Mouse (Mus musculus) lung, adult 18-20 months (tissue): Measurements from ENCODE around the gene Nampt.
"Not testable (repeated sequence)": the region's sequence is repeated elsewhere in the genome, so short reads cannot be mapped to it uniquely, and the experiment has no call there.

Experiments used
- DNase-seq, 2 experiments: peaks; one replicate each; pipeline ENCODE4 v3.0.0; 2022; ENCODE audit warnings: mixed read lengths in 2 of 2

Nampt gene

DNA sequence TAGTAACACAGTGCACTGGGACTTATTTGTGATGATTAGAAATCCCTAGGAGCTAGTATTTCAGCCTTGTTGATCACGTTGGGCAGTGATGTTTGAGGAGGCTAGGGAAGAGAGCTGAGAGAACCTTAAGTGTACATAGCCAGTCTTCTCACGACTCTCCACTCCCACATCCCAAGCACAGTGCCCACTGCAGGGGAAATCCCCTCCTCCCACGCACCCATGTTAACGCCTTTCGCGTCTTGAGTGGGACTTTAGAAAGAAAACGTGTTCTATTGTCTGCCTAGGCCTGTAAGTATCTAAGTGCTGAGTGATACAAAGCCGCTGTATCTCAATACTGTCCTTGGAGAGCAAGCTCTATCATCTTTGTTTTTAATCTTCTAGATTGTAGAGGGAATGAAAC is 27.0 kb downstream of the Nampt start:
- DNase-seq = no peak

- DNase-seq = no peak
These were observed 34.4 kb downstream of the Nampt start for GRCm38 (mm10) chr12:32853757-32854156.

GRCm38 (mm10) chr12:32854866-32855265 is 35.5 kb downstream of the Nampt start:
- DNase-seq = no peak

DNA sequence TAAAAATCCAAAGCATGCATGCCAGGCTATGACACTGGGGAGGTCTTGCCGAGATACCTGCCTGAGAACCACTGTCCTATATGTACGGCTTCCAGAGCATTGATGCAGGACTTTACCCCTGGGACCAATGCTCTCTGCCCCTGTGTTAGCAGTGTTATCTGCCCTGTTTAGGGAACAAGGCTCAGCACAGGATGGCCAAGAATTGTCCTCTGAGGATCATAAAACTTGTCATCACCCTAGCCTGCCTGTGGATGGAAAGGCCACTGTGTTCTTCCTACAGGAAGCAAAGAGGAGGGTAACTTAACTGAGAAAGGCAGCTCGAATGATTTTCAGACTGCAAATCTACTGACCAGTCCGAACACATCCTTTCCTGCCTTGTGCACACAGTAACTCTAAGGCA is 36.1 kb downstream of the Nampt start:
- DNase-seq = no peak

DNA sequence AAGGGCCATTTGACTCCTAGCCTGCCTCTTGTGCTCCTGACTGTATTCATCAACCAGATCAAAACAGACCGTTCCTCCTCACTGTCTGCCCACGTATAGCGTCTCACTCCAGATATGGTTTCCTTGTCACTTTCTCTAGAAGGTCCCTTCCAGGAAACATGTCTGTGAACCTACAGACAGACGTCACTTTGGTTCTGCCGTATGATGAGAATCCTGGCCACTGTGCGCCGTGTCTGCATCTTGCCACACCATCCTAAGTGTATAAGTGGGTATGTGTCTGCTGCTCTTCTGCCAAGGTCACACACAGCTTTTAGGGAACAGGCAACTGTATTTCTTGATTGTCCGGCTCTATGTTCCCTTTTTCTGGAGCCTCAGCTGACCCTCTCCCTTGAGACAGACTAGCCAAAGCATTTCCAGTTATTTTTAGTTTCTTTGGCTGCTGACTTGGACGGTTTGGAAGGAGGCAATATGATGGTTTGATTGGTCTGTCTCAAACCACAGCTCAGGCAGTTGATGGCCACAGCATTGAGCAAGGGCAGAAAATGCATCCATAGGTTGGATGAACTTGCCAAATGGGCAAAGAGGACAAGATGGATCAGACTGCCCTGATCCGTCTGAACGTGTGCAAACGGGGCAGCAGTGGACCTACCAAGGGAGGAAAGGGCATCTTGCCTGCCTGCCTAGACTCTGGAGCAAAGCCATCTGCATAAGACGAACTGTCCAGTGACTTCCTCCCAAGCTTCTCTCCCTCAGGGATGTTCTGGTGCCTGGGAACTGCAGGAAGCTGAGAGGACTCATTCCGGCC is 37.6 kb downstream of the Nampt start:
- no peak for DNase-seq

DNA sequence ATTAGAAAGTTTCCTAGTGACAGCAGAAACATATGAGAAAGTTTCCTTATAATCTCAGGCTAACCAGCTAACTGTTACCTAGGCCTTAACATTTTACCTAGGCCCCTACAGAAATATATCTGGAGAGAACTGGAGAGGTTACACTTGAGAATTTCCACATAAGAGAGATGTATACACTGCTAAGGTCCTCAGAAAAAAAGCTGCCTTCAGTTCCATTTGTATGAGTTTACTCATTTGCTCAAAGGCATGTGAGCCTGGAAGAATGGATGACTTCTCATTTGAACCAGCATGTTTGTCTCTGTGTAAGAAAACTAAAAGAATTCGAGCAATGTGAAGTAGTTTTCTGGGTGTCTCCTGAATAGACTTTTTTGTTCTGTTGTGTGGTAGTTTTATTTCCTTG is 39.1 kb downstream of the Nampt start:
- DNase-seq = no peak

DNA sequence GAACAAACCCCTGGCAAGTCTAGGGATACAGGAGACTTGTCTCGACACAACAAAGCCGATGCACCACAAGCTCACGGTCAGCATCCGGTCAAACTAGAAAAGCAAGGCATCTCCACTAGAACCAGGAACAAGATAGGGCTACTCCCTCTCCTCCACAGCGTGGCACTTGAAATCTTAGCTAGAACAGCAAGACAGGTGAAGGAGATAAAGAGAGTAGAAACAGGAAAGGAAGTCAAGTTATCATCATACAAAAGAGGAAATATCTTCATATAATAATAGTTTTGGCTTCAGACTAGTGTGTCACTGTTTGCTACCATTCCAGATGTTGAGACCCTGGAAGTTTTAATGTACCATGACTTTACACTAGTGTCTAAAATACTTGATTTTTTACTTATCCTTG is 41.5 kb downstream of the Nampt start:
- DNase-seq = no peak

DNA sequence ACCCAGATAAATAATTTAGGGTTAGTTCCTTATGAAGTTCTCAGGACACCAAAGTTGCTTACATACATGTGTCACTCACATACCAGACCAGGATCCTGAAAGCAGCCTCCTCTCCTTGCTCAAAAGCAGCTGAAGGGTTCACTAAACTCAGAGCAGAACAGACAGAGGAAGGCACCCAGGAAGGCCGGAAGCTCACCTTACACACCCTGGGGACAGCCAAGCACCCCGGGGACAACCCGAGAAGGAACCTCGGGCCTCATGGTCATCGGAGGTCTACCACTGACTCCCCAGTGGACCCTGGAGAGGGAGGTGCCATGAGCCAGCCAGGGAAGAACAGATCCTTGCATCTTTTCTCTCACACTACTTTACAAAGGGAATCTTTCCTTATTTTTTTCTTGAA is 51.5 kb downstream of the Nampt start:
- DNase-seq = no peak

DNA sequence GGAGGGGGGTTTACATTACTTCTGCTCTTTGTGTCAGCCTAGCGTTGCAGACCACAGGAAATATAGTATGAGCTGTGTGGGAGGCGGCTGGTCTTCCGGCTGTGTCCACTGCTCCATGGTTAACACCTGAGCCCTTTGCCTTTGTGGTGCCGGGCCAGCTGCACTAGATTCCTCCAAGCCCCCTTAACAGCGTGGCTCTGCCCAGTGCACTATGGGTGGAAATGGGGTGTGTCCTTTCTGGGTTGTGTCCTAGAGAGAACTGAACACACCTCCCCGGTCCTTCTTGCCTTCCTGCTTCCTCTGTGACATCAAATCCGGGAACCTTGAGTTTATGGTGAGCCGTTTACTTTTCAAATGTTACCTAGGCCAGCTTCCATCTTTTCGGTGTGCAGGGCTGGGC is 58.2 kb downstream of the Nampt start:
- DNase-seq = no peak

DNA sequence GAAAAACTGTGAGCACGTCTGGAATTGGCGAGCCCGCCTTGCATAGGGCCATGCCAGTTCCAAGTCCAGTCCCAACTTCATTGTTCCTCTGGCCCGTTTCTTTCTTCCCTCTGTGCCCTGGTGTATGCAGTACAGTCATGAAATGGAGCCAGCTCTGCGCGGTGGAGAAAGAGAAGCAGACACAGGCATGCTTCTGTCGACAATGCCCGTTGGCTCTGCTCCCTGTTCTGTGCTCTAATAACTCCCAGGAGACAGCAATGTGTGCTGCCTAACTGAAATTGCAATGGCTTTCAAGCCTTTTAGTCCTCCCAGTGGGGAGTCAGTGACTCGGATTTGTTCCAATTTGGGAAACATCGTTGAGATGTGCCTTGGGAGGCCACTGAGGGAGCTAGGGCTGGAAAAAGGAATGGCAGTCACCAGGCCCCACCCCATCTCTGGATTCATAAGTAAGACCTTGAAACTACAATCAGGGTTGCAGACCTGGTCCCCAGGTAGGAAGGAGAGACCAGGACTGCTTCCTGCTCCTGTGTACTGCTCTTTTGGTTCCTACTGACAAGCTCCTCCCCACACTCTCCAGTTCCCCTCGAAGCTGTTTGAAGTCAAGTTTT is 58.7 kb downstream of the Nampt start:
- DNase-seq = no peak

DNA sequence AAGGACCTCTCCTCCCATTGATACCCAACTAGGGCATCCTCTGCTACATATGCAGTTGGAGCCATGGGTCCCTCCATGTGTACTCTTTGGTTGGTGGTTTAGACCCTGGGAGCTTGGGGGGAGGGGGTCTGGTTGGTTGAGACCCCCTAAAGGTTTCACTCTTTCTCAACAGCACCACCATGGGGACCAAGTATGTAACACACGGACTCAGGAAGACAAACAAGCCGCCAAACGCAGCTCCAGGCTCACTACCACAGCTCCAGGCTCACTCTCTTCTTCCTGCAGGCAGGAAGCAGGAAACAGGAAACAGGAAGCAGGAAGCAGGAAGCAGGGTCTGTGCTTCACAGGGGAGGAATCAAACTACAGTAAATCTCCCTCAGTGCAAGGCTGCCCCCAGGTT is 60.0 kb downstream of the Nampt start:
- no peak for DNase-seq

DNA sequence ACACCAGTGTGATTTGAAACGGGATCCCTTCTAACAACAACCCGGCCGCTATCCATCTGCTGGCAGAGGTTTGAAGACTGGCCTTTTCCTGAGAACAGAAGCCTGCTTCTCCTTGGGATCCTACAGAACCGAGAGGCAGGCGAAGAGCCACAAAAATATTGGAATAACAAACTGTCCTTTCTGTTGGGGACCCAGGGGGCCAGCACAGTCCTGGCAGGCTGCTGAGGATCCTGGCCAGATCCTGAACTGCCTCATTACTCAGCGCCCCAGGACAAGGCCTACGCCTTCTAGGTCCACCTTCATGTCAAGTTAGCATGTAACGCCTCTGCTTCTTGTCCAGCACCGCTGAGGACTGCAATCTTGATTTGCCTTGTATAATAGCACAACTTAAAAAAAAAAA is 65.0 kb downstream of the Nampt start:
- peak in 1 of 2 experiments; percentile 34 for DNase-seq

DNA sequence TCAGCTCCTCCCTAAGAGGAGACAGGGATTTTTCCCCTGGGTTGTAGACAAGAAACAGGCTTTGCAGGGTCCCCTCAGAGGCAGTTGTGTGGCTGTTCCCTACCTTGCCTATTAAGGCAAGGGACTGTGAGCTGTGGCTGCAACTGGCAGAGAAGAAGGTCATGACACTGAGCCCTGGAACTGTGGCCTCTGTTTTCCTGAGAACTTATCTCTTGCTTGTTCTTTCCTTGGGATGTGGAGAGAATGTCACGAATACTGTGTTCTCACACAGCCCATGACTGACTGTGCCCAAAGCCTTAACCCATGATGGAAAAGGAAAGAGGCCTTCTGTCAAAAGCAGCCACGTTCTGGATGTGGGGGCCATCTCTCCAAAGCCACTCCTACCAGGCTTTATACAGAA is 65.7 kb downstream of the Nampt start:
- no peak for DNase-seq

GRCm38 (mm10) chr12:32886353-32886752 is 67.0 kb downstream of the Nampt start:
- DNase-seq = no peak

- no peak for DNase-seq
These were observed 68.9 kb downstream of the Nampt start for GRCm38 (mm10) chr12:32888226-32888625.

- DNase-seq = no peak
These were observed 70.5 kb downstream of the Nampt start for GRCm38 (mm10) chr12:32889846-32890245.

GRCm38 (mm10) chr12:32890455-32890854 is 71.1 kb downstream of the Nampt start:
- peak; percentile 56 to 67 for DNase-seq

GRCm38 (mm10) chr12:32891271-32891670 is 71.9 kb downstream of the Nampt start:
- DNase-seq = not testable (repeated sequence)

- peak; percentile 71 to 76 for DNase-seq
These were observed 73.9 kb downstream of the Nampt start for GRCm38 (mm10) chr12:32893212-32893611.

DNA sequence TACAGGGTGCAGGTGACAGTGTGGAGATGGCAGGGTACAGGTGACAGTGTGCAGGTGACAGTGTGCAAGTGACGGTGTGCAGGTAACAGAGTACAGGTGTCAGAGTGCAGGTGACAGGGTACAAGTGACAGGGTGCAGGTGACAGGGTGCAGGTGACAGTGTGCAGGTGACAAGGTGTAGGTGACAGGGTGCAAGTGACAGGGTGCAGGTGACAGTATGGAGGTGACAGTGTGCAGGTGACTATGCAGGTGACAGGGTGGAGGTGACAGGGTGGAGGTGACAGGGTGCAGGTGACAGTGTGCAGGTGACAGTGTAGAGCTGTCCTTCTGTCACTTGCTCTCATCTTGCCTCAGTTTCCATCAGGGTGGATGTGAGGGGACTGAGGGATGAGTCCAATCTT is 76.5 kb downstream of the Nampt start:
- no peak for DNase-seq

- DNase-seq = no peak
These were observed 77.2 kb downstream of the Nampt start for GRCm38 (mm10) chr12:32896496-32896895.

DNA sequence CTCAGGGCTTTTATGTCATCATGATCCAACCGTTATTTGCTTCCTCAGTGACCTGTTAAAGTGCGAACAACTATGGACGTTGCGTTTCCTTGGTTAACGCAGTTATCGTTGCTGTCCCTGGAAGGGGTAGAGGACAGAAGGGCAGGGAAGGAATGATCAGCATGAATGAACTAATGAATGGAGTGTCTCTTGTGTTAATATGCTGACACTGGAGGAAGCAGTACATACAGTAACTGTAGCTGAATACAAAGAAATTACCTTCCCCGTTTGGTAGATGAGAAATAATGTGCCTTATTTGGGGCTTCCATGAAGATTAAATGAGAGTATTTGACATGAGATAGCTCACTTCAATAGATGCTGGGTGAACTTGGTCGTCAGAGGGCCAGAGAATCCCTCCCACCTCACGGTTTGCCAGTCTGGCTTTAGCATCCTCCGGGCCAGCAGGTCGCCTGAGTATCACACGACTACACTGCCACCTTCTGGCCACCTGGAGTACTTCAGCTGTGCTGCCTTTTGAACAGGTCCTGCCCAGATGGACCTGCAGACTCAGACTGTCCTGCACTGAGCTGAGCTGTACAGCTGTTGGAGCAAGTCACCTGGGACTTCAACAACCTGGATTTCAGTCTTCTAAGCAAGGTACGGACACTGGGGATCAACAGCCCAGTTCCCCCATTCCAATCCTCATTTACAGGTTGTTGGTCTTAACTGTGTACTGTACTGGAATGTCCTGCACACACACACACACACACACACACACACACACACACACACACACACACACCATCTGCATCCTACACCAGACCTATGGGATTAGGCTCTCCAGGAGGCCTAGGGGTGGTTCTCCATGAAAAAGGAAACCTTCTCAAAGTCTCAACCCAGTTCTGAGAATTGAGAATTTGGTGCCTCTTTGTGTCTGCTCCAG is 78.1 kb downstream of the Nampt start:
- DNase-seq = peak; percentile 83 to 87

DNA sequence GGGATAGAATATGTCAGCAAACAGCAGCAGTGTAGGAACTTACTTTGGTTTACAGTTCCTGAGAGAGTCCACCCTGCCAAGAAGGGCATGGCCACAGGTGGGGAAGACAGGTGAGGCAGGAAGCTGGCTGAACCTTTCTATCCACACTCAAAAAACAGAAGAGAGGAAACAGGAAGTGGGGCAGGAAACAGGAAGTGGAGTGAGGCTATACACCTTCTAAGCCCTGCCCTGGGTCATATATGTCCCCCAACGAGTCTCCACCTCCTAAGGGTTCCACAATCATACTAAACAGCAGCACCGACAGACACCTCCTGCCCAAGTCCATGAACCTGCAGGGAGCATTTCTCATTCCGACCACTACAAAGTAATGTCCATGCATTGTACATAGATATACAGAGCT is 81.7 kb downstream of the Nampt start:
- no peak for DNase-seq
